8 mouse cellular contexts compared by ENCODE assay signal in the genomic region with DNA sequence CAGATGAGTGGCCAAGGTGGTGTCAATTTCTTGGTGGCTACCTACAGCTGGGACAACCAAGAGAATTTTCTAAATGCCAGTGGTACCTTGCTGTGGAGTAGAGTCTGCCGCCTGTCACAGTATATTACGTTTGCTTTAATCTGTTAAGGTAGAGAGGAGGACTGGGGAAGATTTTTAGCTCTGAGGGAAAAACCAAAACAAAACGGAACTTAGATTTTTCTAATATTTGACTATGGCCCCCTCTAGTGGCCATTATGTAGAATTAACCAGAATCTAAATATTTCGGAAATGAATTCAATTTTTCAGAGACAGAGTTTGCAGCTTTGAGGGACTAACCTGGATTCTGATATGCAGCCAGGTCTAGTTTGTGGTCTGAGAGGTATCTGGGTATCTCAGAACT. TPM values are rescaled to one million over a fixed set of nuclear protein-coding genes. Genes with fewer than 3 reads are reported as not detected.
A peak's percentile ranks its signal among the peaks of the same experiment; 100 is the strongest.
DNase-seq lines count a peak whose midpoint lies in the region; ATAC-seq lines count a peak whose summit lies in the region.

No protein-coding gene starts in this region.

- peak overlapping the region; percentile 32 for H3K4me3 ChIP-seq in heart, embryonic 13.5 days
- no peak overlapping the region for H3K4me3 ChIP-seq in kidney, embryonic 14.5 days (ENCODE audit: low read length)

- peak overlapping the region; percentile 66 for H3K9ac ChIP-seq in heart, embryonic 13.5 days
- H3K9ac ChIP-seq in kidney, embryonic 14.5 days (ENCODE audit: low read depth, low read length), result no peak overlapping the region

- 0 out of 2 replicates have a peak, but pooled peaks cover 4% of the 10 kb centered on the region for H3K4me1 ChIP-seq in heart, embryonic 13.5 days
- no peaks in the 10 kb centered on the region for H3K4me1 ChIP-seq in kidney, embryonic 14.5 days (ENCODE audit: control insufficient read depth, insufficient read depth, low read length)

- no peaks in the 10 kb centered on the region for H3K9me3 ChIP-seq in heart, embryonic 13.5 days
- no peaks in the 10 kb centered on the region for H3K9me3 ChIP-seq in kidney, embryonic 14.5 days (ENCODE audit: control insufficient read depth, low read length)

- WGBS in heart, embryonic 13.5 days, result 3% methylated on average over 4 of the region's 4 CpGs
- 6% methylated on average over 4 of the region's 4 CpGs for WGBS in kidney, embryonic 14.5 days

- DNase-seq in heart, postnatal 14 days, result no peak
- DNase-seq in CD4-positive, CD25-positive, alpha-beta regulatory T cell, adult 2 months (ENCODE audit: low read depth, low spot score), result peak; percentile 67
- peak; percentile 70 for DNase-seq in embryo, embryonic 10.5 days (ENCODE audit: low spot score)
- no peak for DNase-seq in testis, postnatal 14 days (ENCODE audit: low spot score)
- DNase-seq in thymus, postnatal 14 days, result no peak

- intact Hi-C loops in heart, postnatal 14 days (cut with DNase I), result loop anchor here (1.0 to 10.0 kb wide), 2 partner anchors 100 to 276 kb away; no protein-coding TSS in a partner anchor

- no peak for ATAC-seq in heart, embryonic 13.5 days (ENCODE audit: extremely low read depth, insufficient number of reproducible peaks, low FRiP score, low TSS enrichment)
- peak; percentile 66 for ATAC-seq in megakaryocyte progenitor cell, adult 5-6 weeks (replicated peaks; ENCODE audit: poor library complexity)
- ATAC-seq in kidney, embryonic 14.5 days (ENCODE audit: low FRiP score, low TSS enrichment), result no peak

- H3K27ac ChIP-seq in heart, embryonic 13.5 days (replicated peaks), result no peak overlapping the region
- no peak overlapping the region for H3K27ac ChIP-seq in kidney, embryonic 14.5 days (ENCODE audit: low read depth, low read length)

- no peaks in the 10 kb centered on the region for H3K27me3 ChIP-seq in heart, embryonic 13.5 days (replicated peaks)
- H3K27me3 ChIP-seq in kidney, embryonic 14.5 days (ENCODE audit: control insufficient read depth, insufficient read depth, low read length), result no peaks in the 10 kb centered on the region

- peak overlapping the region; percentile 58 for H3K4me2 ChIP-seq in heart, embryonic 13.5 days
- H3K4me2 ChIP-seq in kidney, embryonic 14.5 days (replicated peaks; ENCODE audit: low read depth, low read length), result no peak overlapping the region

- no peaks in the 10 kb centered on the region for H3K36me3 ChIP-seq in heart, embryonic 13.5 days
- no peaks in the 10 kb centered on the region for H3K36me3 ChIP-seq in kidney, embryonic 14.5 days (ENCODE audit: control insufficient read depth, insufficient read depth, low read length)

RNA-seq across cellular contexts. Expression of gene Papolg, which starts 59.3 kb away (rescaled TPM):
- 8.6 and 9.1 TPM in 2 replicates for polyA plus RNA-seq in heart, embryonic 13.5 days (2015; fragmentation: Nextera tagmentation; extraction: Ambion mirVana)
- total RNA-seq in heart, postnatal 14 days (2021), result 1 to 10 TPM; 8.1 to 8.2 TPM
- total RNA-seq in megakaryocyte progenitor cell, adult 5-6 weeks (2015), result 17.9 and 24.2 TPM in 2 replicates
- 16.1 and 22.0 TPM in 2 replicates for total RNA-seq in megakaryocyte progenitor cell, adult 5-6 weeks (2017)
- polyA plus RNA-seq in kidney, embryonic 14.5 days (2014; fragmentation: Nextera tagmentation; extraction: Ambion mirVana), result 12.5 and 14.8 TPM in 2 replicates

Comparison
In these comparisons a context has a peak if more than half of its experiments do, and no peak if none do; other contexts are left out.
1. DNase-seq: peak in CD4-positive, CD25-positive, alpha-beta regulatory T cell, adult 2 months (single experiment) and embryo, embryonic 10.5 days (single experiment); none in heart, postnatal 14 days (0 of 2), testis, postnatal 14 days (single experiment) and thymus, postnatal 14 days (single experiment).